ENCODE assay signal across 24 mouse cellular contexts in the genomic region with DNA sequence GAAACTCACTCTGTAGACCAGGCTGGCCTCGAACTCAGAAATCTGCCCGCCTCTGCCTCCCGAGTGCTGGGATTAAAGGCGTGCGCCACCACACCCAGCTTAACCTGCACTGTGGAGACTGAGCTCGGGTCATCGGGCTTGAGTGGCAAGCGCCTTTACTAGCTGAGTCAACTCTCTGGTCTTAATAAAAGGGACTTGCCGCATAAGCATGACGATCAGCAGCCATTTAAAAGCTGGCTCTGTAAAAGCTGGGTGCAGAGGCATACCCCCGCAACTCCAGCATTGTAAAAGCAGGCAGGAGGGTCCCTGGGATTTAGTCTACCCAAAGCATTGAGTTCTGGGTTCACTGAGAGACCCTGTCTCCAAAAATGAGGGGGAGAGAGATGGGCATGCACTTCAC.
"Had no signal": no experiment of that assay in that cellular context is flagged by ENCODE, and none has a peak within 500 bp of the region (broad histone marks: within the 10 kb centered on the region; RNA-seq: fewer than 3 reads in every experiment).

No protein-coding gene starts in this region.

- H3K4me2 ChIP-seq: heart, embryonic 11.5 days; hindbrain, embryonic 12.5 days; hindbrain, embryonic 14.5 days; limb, embryonic 12.5 days; liver, embryonic 11.5 days had no signal

- DNase-seq: gastrocnemius, adult 2 months; gastrocnemius, postnatal 10 days; gastrocnemius, postnatal 25 days; heart, postnatal 10 days; heart, postnatal 4 days; kidney, adult 18-20 months; kidney, adult 8-10 months; kidney, postnatal 25 days; kidney, postnatal 4 days; layer of hippocampus, adult 9-11 months; layer of hippocampus, postnatal 36 days; liver had no signal

- ATAC-seq: hindbrain, embryonic 16.5 days; inflammation-experienced regulatory T-cells, adult 6 months; intestine, postnatal 0 days had no signal

- H3K27ac ChIP-seq: gastrocnemius, adult 2 months; hindbrain, embryonic 14.5 days; layer of hippocampus, adult 2 months; left cerebral cortex, adult 2 months; limb, embryonic 12.5 days; liver, embryonic 14.5 days had no signal

- H3K9me3 ChIP-seq: hindbrain, embryonic 10.5 days; hindbrain, embryonic 12.5 days; limb, embryonic 12.5 days had no signal

- H3K9ac ChIP-seq: hindbrain, embryonic 12.5 days; hindbrain, embryonic 14.5 days; limb, embryonic 12.5 days; liver, embryonic 14.5 days had no signal

- H3K4me3 ChIP-seq: gastrocnemius, adult 2 months; hindbrain, embryonic 10.5 days; hindbrain, embryonic 12.5 days; layer of hippocampus, adult 2 months; left cerebral cortex, adult 2 months; limb, embryonic 12.5 days had no signal

- H3K27me3 ChIP-seq: hindbrain, embryonic 12.5 days; limb, embryonic 12.5 days had no signal
